Mouse (Mus musculus) spleen, postnatal 4 days (tissue): ENCODE measurements around the gene Utf1.

Source experiments
- DNase-seq, 2 experiments: peaks; one replicate each; pipeline ENCODE4 v3.0.0; 2022; ENCODE audit warnings: low spot score in 2 of 2

Gene Utf1

GRCm38 (mm10) chr7:139972923-139973331 lies 29.3 kb downstream of the Utf1 start:
- no peak for DNase-seq

- DNase-seq = no peak
Observed at GRCm38 (mm10) chr7:139974307-139974706, 30.7 kb downstream of the Utf1 start.

- DNase-seq = no peak
Observed at GRCm38 (mm10) chr7:139975471-139975870, 31.9 kb downstream of the Utf1 start.

- peak; percentile 59 to 79 for DNase-seq
Observed at GRCm38 (mm10) chr7:139978278-139978892, 34.8 kb downstream of the Utf1 start, which contains the start of gene 6430531B16Rik. Gene 6430531B16Rik, minus strand, starts transcription at chr7:139978755.

GRCm38 (mm10) chr7:139979011-139979719 lies 35.6 kb downstream of the Utf1 start:
- DNase-seq = no peak

GRCm38 (mm10) chr7:139980778-139981177 lies 37.2 kb downstream of the Utf1 start:
- no peak for DNase-seq

GRCm38 (mm10) chr7:139982058-139982457 lies 38.5 kb downstream of the Utf1 start:
- DNase-seq = no peak

- DNase-seq = no peak
Observed at GRCm38 (mm10) chr7:139984505-139984904, 40.9 kb downstream of the Utf1 start.

- no peak for DNase-seq
Observed at GRCm38 (mm10) chr7:139988272-139988671, 44.7 kb downstream of the Utf1 start.

- no peak for DNase-seq
Observed at GRCm38 (mm10) chr7:139990864-139991394, 47.3 kb downstream of the Utf1 start.

- DNase-seq = peak in 1 of 2 experiments; percentile 60
Observed at GRCm38 (mm10) chr7:139992406-139992805, 48.8 kb downstream of the Utf1 start, which contains the start of gene Adam8. Gene Adam8, minus strand, starts transcription at chr7:139992562.

- DNase-seq = no peak
Observed at GRCm38 (mm10) chr7:139993532-139993931, 49.9 kb downstream of the Utf1 start.

GRCm38 (mm10) chr7:139994202-139994601 lies 50.6 kb downstream of the Utf1 start:
- DNase-seq = no peak

GRCm38 (mm10) chr7:139994676-139995075 lies 51.1 kb downstream of the Utf1 start:
- peak in 1 of 2 experiments; percentile 43 for DNase-seq
